Comparison of ENCODE assay signal across 10 mouse cellular contexts in genomic region chr2:157130813-157131514, GRCm38 (mm10). TPM values are rescaled to one million over a fixed set of nuclear protein-coding genes. Genes with fewer than 3 reads are reported as not detected.
DNase-seq lines count a peak whose midpoint lies in the region; ATAC-seq lines count a peak whose summit lies in the region.
"Had no signal": no experiment of that assay in that cellular context is flagged by ENCODE, and none has a peak within 500 bp of the region (broad histone marks: within the 10 kb centered on the region; RNA-seq: fewer than 3 reads in every experiment).

No protein-coding gene starts in this region.

- H3K27me3 ChIP-seq in liver, embryonic 11.5 days (replicated peaks; ENCODE audit: control insufficient read depth, insufficient read depth, low read length): no peaks in the 10 kb centered on the region
- H3K27me3 ChIP-seq in stomach, embryonic 16.5 days (ENCODE audit: control insufficient read depth, insufficient read depth, low read length): no peaks in the 10 kb centered on the region
- H3K27me3 ChIP-seq: neural tube, embryonic 13.5 days had no signal

- H3K36me3 ChIP-seq in liver, embryonic 11.5 days (ENCODE audit: control insufficient read depth, insufficient read depth, low read length): peaks cover 9% of the 10 kb centered on the region; the same call in 1 of the 2 replicates
- no peaks in the 10 kb centered on the region for H3K36me3 ChIP-seq in stomach, embryonic 16.5 days (ENCODE audit: control insufficient read depth, insufficient read depth, low read length)

- H3K4me1 ChIP-seq in liver, embryonic 11.5 days (replicated peaks; ENCODE audit: control insufficient read depth, insufficient read depth, low read length): peaks cover 11% of the 10 kb centered on the region
- H3K4me1 ChIP-seq in stomach, embryonic 16.5 days (ENCODE audit: control insufficient read depth, insufficient read depth, low read length): peaks cover 11% of the 10 kb centered on the region

- 0 out of 2 replicates have a peak overlapping the region, but pooled peaks have one; percentile 34 for H3K9ac ChIP-seq in liver, embryonic 11.5 days (ENCODE audit: low read depth, low read length)
- H3K9ac ChIP-seq in stomach, embryonic 16.5 days (ENCODE audit: low read length): no peak overlapping the region
- H3K9ac ChIP-seq: forebrain, postnatal 0 days; neural tube, embryonic 13.5 days had no signal

- H3K4me3 ChIP-seq in liver, embryonic 11.5 days (ENCODE audit: low read depth, low read length): peak overlapping the region; percentile 39
- no peak overlapping the region for H3K4me3 ChIP-seq in stomach, embryonic 16.5 days (replicated peaks; ENCODE audit: low read length)
- H3K4me3 ChIP-seq: neural tube, embryonic 13.5 days had no signal

- no peaks in the 10 kb centered on the region for H3K9me3 ChIP-seq in liver, embryonic 11.5 days (ENCODE audit: control insufficient read depth, low read length)
- H3K9me3 ChIP-seq in stomach, embryonic 16.5 days (replicated peaks; ENCODE audit: control insufficient read depth, low read length): no peaks in the 10 kb centered on the region
- H3K9me3 ChIP-seq: neural tube, embryonic 13.5 days had no signal

- 63% methylated on average over 8 of the region's 8 CpGs for WGBS in liver, embryonic 11.5 days
- 73% methylated on average over 8 of the region's 8 CpGs for WGBS in stomach, embryonic 16.5 days

- H3K27ac ChIP-seq in liver, embryonic 11.5 days (ENCODE audit: low read depth, low read length): no peak overlapping the region
- peak overlapping the region; percentile 23; the same call in 1 of the 2 replicates for H3K27ac ChIP-seq in stomach, embryonic 16.5 days (ENCODE audit: low read length)
- H3K27ac ChIP-seq: neural tube, embryonic 13.5 days had no signal

- peak; percentile 22 for DNase-seq in adrenal gland, postnatal 10 days
- no peak for DNase-seq in adrenal gland, adult 18-20 months (ENCODE audit: low spot score in 2 of 2)
- peak; percentile 12 for DNase-seq in urinary bladder, postnatal 14 days (ENCODE audit: low spot score)
- DNase-seq in urinary bladder, adult 2 months (ENCODE audit: low spot score): no peak
- peak; percentile 22 for DNase-seq in liver, embryonic 11.5 days (ENCODE audit: low spot score)
- DNase-seq in layer of hippocampus, postnatal 10 days (ENCODE audit: low spot score in 2 of 2): no peak
- DNase-seq in thymus, postnatal 10 days (ENCODE audit: low spot score in 2 of 2): no peak
- DNase-seq: forebrain, postnatal 0 days had no signal

- ATAC-seq in liver, embryonic 11.5 days (replicated peaks; ENCODE audit: low FRiP score): no peak
- ATAC-seq in stomach, embryonic 16.5 days (ENCODE audit: insufficient read depth, low FRiP score): no peak
- ATAC-seq: forebrain, postnatal 0 days had no signal

- H3K4me2 ChIP-seq in liver, embryonic 11.5 days: peak overlapping the region; percentile 41
- H3K4me2 ChIP-seq in stomach, embryonic 16.5 days (ENCODE audit: low read depth, low read length): peak overlapping the region; percentile 21; the same call in 1 of the 2 replicates
- H3K4me2 ChIP-seq: neural tube, embryonic 13.5 days had no signal

RNA-seq across cellular contexts. Expression of gene Samhd1, which starts 4.1 kb away (rescaled TPM):
- 10 to 100 TPM; 26.7 to 31.4 TPM for total RNA-seq in adrenal gland, postnatal 10 days (2021)
- total RNA-seq in adrenal gland, adult 18-20 months (2021): 10 to 100 TPM; 19.1 to 32.1 TPM
- polyA plus RNA-seq in urinary bladder, adult 2 months (2012; rRNA removed): 57.2 and 77.9 TPM in 2 replicates
- polyA plus RNA-seq in liver, embryonic 11.5 days (2014; fragmentation: Nextera tagmentation; extraction: Ambion mirVana): 33.1 and 33.2 TPM in 2 replicates
- polyA plus RNA-seq in stomach, embryonic 16.5 days (2015; fragmentation: Nextera tagmentation; extraction: Ambion mirVana): 27.2 and 29.1 TPM in 2 replicates
- total RNA-seq in layer of hippocampus, postnatal 10 days (2021): 10 to 100 TPM; 14.6 TPM

RNA-seq across cellular contexts. Expression of gene Tldc2, which starts 44.1 kb away (rescaled TPM):
- total RNA-seq in adrenal gland, postnatal 10 days (2021): not detected
- total RNA-seq in adrenal gland, adult 18-20 months (2021): not detected
- polyA plus RNA-seq in urinary bladder, adult 2 months (2012; rRNA removed): 0.19 TPM in 1 of 2 replicates, not detected in the other
- not detected in 2 replicates for polyA plus RNA-seq in liver, embryonic 11.5 days (2014; fragmentation: Nextera tagmentation; extraction: Ambion mirVana)
- not detected in 2 replicates for polyA plus RNA-seq in stomach, embryonic 16.5 days (2015; fragmentation: Nextera tagmentation; extraction: Ambion mirVana)
- not detected for total RNA-seq in layer of hippocampus, postnatal 10 days (2021)
- total RNA-seq: forebrain, postnatal 0 days had no signal
- polyA plus RNA-seq: forebrain, postnatal 0 days; neural tube, embryonic 13.5 days had no signal

RNA-seq across cellular contexts. Expression of gene Soga1, which starts 51.9 kb away (rescaled TPM):
- total RNA-seq in adrenal gland, postnatal 10 days (2021): 10 to 100 TPM; 30.3 to 35.9 TPM
- 10 to 100 TPM; 31.4 to 36.2 TPM for total RNA-seq in adrenal gland, adult 18-20 months (2021)
- 3.0 and 7.1 TPM in 2 replicates for polyA plus RNA-seq in urinary bladder, adult 2 months (2012; rRNA removed)
- 4.0 and 5.3 TPM in 2 replicates for polyA plus RNA-seq in liver, embryonic 11.5 days (2014; fragmentation: Nextera tagmentation; extraction: Ambion mirVana)
- 2.1 and 2.6 TPM in 2 replicates for polyA plus RNA-seq in stomach, embryonic 16.5 days (2015; fragmentation: Nextera tagmentation; extraction: Ambion mirVana)
- 10 to 100 TPM; 74.1 to 79.6 TPM for total RNA-seq in layer of hippocampus, postnatal 10 days (2021)

Comparison
In these comparisons a context has a peak if more than half of its experiments do, and no peak if none do; other contexts are left out.
1. DNase-seq: peak in adrenal gland, postnatal 10 days (single experiment), urinary bladder, postnatal 14 days (single experiment) and liver, embryonic 11.5 days (single experiment); none in adrenal gland, adult 18-20 months (0 of 2), urinary bladder, adult 2 months (single experiment), layer of hippocampus, postnatal 10 days (0 of 2) and thymus, postnatal 10 days (0 of 2).